Mouse (Mus musculus) macrophage (primary cell): ENCODE data around the gene Cybb. TPM values are rescaled to one million over a fixed set of nuclear protein-coding genes. Genes with fewer than 3 reads are reported as not detected.
"Not testable (repeated sequence)": the region's sequence is repeated elsewhere in the genome, so short reads cannot be mapped to it uniquely, and the experiment has no call there.

Experiments used
- H3K27ac ChIP-seq: fragments of 350-480 bp; formaldehyde crosslinking; 2 replicates; pipeline ENCODE4 v1.9.0; 2021
- H3K36me3 ChIP-seq: fragments of 350-480 bp; formaldehyde crosslinking; 2 replicates; pipeline ENCODE4 v1.9.0; 2021; ENCODE audit errors: inconsistent target
- H3K4me3 ChIP-seq: fragments of 350-480 bp; formaldehyde crosslinking; 2 replicates; pipeline ENCODE4 v1.9.0; 2021; ENCODE audit errors: inconsistent target
- H3K79me2 ChIP-seq: fragments of 350-480 bp; formaldehyde crosslinking; 2 replicates; pipeline ENCODE4 v1.9.0; 2021; ENCODE audit errors: inconsistent target
- WGBS: methylation state at CpG from one replicate; pipeline ENCODE4 v1.1.7; 2026; ENCODE audit warnings: inconsistent platforms; ENCODE audit not compliant: missing documents; 5-methylcytosine and 5-hydroxymethylcytosine counted together
- polyA plus RNA-seq: library from polyadenylated mRNA; stranded (reverse); fragments of 250-400 nt; gene quantifications from 3 replicates; pipeline ENCODE4 v1.2.4, GENCODE M21; 2018; ENCODE audit warnings: inconsistent platforms
- total RNA-seq, 78 experiments: library from RNA; depleted of rRNA; stranded (reverse); fragments of 250-400 nt; gene quantifications; 1 replicate in 9 of 78; 2 replicates in 24 of 78; 3 replicates in 43 of 78; 4 replicates in 2 of 78; pipeline ENCODE4 v1.2.4; 2018; ENCODE audit warnings: inconsistent platforms in 56 of 78

Gene Cybb
- total RNA-seq (2018; cell fraction: chromatin; rRNA removed), result 1,000 to 10,000 TPM in 14 of 26 experiments, 100 to 1,000 TPM in 12; 150 to 2,500 (median 1,092) TPM
- 100 to 1,000 TPM; 329 to 971 (median 729) TPM for total RNA-seq (2018; cell fraction: cytosol; rRNA removed)
- total RNA-seq (2018; cell fraction: nucleus; rRNA removed), result 1,000 to 10,000 TPM in 16 of 26 experiments, 100 to 1,000 TPM in 10; 272 to 1,970 (median 1,234) TPM
- polyA plus RNA-seq, result 209 to 458 TPM (median 351 TPM) in 3 replicates

DNA sequence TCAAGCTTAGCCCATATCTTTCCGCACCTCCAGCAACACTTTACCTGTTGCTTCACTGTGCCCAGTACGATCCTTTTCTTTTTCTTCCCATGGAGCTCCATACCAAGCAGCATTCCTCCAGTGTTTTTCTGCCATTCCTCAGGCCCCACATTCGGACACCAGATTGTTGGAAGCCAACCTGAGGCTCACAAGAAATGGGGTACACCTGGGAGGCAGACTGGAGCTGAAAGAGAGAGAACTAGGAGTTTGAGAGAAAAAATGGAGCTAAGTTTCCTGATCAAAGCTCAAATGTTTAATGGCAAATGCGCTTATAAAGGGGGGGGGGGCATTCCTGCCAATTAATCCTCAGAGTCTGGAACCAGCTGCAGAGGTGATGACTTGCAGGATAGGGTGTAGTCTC, at the start of gene Cybb:
Gene Cybb (minus strand): TSS at position 101 of the 400 bp plus-strand sequence.
- H3K36me3 ChIP-seq, result no peaks in the 10 kb centered on the region
- WGBS, result 79% methylated on average over 3 of the region's 4 CpGs
- no peaks in the 10 kb centered on the region for H3K79me2 ChIP-seq
- H3K4me3 ChIP-seq, result no peak within 1 kb of the TSS
- H3K27ac ChIP-seq, result no peak within 1 kb of the TSS

GRCm38 (mm10) chrX:9536881-9537280, 49.3 kb upstream of the Cybb start:
- H3K27ac ChIP-seq, result no peak overlapping the region
- H3K79me2 ChIP-seq, result no peaks in the 10 kb centered on the region
- 96% methylated on average over 3 of the region's 3 CpGs for WGBS
- H3K36me3 ChIP-seq, result no peaks in the 10 kb centered on the region
- no peak overlapping the region for H3K4me3 ChIP-seq

GRCm38 (mm10) chrX:9519969-9520368, 32.4 kb upstream of the Cybb start:
- not testable (repeated sequence) for H3K79me2 ChIP-seq, H3K27ac ChIP-seq, H3K4me3 ChIP-seq, H3K36me3 ChIP-seq
- WGBS, result 18% methylated on average over 2 of the region's 2 CpGs

DNA sequence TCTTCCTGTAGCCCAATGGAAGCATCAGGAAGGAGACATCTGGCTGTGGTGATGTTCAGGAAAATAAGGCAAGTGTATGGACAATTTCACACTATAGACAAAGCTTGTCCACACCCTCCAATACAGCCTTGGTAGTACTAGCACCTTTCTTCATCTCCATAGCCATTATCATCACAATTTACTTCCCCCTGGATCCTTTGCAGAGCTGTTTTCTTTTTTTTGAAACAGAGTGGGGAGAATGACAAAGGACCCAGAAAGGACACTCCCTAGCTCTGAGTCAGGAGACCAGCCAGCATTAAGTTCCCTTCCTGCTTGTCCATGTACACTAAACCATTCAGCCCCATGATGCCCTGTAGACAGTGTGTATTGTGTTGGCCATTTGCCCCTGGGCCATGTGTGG, 30.0 kb upstream of the Cybb start:
- H3K4me3 ChIP-seq, H3K36me3 ChIP-seq, H3K79me2 ChIP-seq, H3K27ac ChIP-seq: not testable (repeated sequence)

DNA sequence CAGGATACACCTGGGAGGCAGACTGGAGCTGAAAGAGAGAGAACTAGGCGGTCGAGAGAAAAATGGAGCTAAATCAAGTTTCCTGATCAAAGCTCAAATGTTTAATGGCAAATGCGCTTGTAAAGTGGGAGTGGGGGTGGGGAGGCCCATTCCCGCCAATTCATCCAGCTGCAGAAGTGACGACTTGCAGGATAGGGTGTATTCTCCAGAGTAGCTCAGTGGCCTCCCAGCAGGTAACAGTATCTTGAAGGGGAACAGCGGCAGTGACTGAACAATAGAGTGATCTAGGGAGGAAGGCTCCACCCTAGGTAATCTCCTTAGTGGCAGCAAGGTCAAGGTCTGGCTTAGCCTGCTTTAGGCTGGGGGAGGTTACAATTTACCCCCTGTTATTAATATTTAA, 12.5 kb downstream of the Cybb start:
- H3K79me2 ChIP-seq, H3K4me3 ChIP-seq, H3K27ac ChIP-seq, H3K36me3 ChIP-seq: not testable (repeated sequence)
- 87% methylated on average over 5 of the region's 6 CpGs for WGBS

DNA sequence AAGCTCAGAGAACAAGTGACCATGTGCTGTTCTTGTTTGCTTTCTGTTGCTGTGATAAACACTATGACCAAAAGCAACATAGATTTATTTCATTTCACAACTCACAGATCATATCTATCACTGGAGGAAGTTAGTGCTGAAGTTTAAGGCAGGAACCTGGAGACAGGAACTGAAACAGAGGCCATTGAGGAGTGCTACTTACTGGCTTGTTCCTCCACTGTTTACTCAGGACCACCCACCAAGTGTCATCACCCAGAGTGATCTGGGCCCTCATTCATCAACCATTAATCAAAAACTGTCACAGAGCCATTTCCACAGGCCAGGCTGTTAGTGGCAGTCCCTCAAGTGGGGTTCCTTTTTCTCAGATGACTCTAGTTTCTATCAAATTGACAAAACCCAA, 13.1 kb downstream of the Cybb start:
- Histone ChIP-seq H3K4me3 (no peak overlapping the region), H3K79me2 (no peaks in the 10 kb centered on the region), H3K36me3 (no peaks in the 10 kb centered on the region), H3K27ac (peak overlapping the region; percentile 55)

DNA sequence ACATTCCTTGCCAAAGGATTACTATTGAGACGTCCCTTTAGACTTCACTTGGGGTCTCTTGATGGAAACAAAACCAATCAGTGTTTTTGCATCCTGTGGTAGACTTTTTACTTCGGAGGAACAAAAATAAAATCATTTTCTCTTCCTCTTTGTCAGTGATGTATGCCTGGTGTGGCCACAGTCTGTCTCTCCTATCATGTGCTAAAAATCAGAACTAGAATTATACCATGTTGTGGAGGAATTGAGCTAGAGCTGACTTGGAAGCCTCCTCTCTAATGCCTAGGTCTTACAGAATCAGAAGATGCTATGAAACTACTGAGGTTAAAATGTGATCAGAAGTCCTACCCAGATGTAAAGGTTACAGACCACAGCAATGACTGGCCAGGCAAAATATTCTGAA, 13.8 kb downstream of the Cybb start:
- Histone ChIP-seq H3K27ac (peak overlapping the region; percentile 55), H3K36me3 (no peaks in the 10 kb centered on the region), H3K4me3 (no peak overlapping the region), H3K79me2 (peaks cover 3% of the 10 kb centered on the region)
- 23% methylated on average over 2 of the region's 2 CpGs for WGBS

- Histone ChIP-seq H3K36me3 (no peaks in the 10 kb centered on the region), H3K79me2 (peaks cover 32% of the 10 kb centered on the region), H3K4me3 (no peak overlapping the region), H3K27ac (0 out of 2 replicates have a peak overlapping the region, but pooled peaks have one; percentile 69)
- 33% methylated on average over 3 of the region's 3 CpGs for WGBS
These were observed 16.7 kb downstream of the Cybb start for GRCm38 (mm10) chrX:9470811-9471388.

DNA sequence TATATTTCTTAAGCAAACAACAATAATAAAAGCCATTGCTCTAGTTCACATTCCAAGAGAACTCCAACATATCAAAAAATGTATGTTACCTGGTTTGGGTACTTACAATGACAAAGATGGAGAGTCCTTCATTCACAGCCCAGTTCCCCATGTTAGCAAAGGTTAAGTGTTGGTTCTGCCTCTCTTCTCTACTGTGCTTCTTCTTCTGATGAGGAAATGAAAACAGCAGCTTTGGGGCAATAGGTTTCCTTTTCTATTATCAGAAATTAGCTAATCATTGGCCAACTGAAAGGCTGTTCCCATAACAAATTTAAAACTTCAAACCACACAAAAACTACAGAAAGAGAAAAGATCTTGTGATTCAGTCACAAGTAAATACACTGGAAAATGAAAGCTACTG, 18.5 kb downstream of the Cybb start:
- Histone ChIP-seq H3K79me2 (peaks cover 49% of the 10 kb centered on the region), H3K27ac (peak overlapping the region; percentile 69), H3K36me3 (no peaks in the 10 kb centered on the region), H3K4me3 (peak overlapping the region; percentile 41)

DNA sequence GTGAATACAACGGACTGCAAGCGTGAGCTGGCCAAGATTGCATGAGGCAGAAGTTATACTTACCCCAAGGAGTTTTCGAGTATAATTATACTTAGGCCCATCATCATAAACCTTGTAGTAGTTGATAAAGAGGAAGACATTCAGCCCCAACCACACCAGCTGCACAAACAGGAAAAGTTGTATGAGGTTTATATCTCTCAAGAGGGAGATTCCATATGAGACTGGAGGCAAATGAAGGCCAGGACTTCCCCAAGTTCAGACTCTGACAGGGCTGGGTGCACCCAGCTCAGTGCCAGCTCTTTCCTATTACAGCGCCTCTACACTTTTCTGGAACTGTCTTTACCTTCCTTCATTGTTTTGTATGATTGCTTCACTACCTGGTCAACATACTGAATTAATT, 20.6 kb downstream of the Cybb start:
- peak overlapping the region; percentile 69; the same call in 1 of the 2 replicates for H3K27ac ChIP-seq
- peaks cover 51% of the 10 kb centered on the region for H3K79me2 ChIP-seq
- 52% methylated on average over 4 of the region's 4 CpGs for WGBS
- H3K4me3 ChIP-seq, result peak overlapping the region; percentile 41
- H3K36me3 ChIP-seq, result no peaks in the 10 kb centered on the region

- 92% methylated on average over 2 of the region's 2 CpGs for WGBS
- Histone ChIP-seq H3K27ac (no peak overlapping the region), H3K79me2 (peaks cover 60% of the 10 kb centered on the region), H3K36me3 (no peaks in the 10 kb centered on the region), H3K4me3 (no peak overlapping the region)
These were observed 21.7 kb downstream of the Cybb start for GRCm38 (mm10) chrX:9465890-9466289.

GRCm38 (mm10) chrX:9462671-9463070, 24.9 kb downstream of the Cybb start:
- Histone ChIP-seq H3K27ac (peak overlapping the region; percentile 54; the same call in 1 of the 2 replicates), H3K79me2 (peaks cover 69% of the 10 kb centered on the region), H3K36me3 (no peaks in the 10 kb centered on the region), H3K4me3 (no peak overlapping the region)
- 23% methylated on average over 3 of the region's 3 CpGs for WGBS

- Histone ChIP-seq H3K27ac (peak overlapping the region; percentile 54), H3K36me3 (no peaks in the 10 kb centered on the region), H3K4me3 (no peak overlapping the region)
These were observed 26.2 kb downstream of the Cybb start for GRCm38 (mm10) chrX:9461399-9461798.

GRCm38 (mm10) chrX:9460387-9460930, 27.1 kb downstream of the Cybb start:
- no peak overlapping the region for H3K4me3 ChIP-seq
- H3K27ac ChIP-seq, result peak overlapping the region; percentile 54
- peaks cover 3% of the 10 kb centered on the region; the same call in 1 of the 2 replicates for H3K36me3 ChIP-seq
- H3K79me2 ChIP-seq, result peaks cover 48% of the 10 kb centered on the region; the same call in 1 of the 2 replicates
- 67% methylated on average over 4 of the region's 4 CpGs for WGBS

More at GRCm38 (mm10) chrX:9461399-9461798, 26.2 kb downstream of the Cybb start:
- H3K79me2 ChIP-seq, result peaks cover 57% of the 10 kb centered on the region; the same call in 1 of the 2 replicates

- 32% methylated on average over 5 of the region's 5 CpGs for WGBS
- Histone ChIP-seq H3K79me2 (no peaks in the 10 kb centered on the region; the same call in 1 of the 2 replicates), H3K36me3 (peaks cover 8% of the 10 kb centered on the region; the same call in 1 of the 2 replicates)
These were observed 35.2 kb downstream of the Cybb start for GRCm38 (mm10) chrX:9452375-9452774.

More at GRCm38 (mm10) chrX:9452375-9452774, 35.2 kb downstream of the Cybb start:
- H3K4me3 ChIP-seq, result no peak overlapping the region
- no peak overlapping the region for H3K27ac ChIP-seq
